Mouse (Mus musculus) limb, embryonic 14.5 days (tissue): Measurements from ENCODE around the gene Mrps17. TPM values are rescaled to one million over a fixed set of nuclear protein-coding genes. Genes with fewer than 3 reads are reported as not detected.

Source experiments
- ATAC-seq: fragments of 200-750 bp; cut with Nextera tagmentation; 2 replicates; pipeline ENCODE4 v1.8.0; 2017; ENCODE audit warnings: low read depth, moderate number of reproducible peaks, moderate TSS enrichment; ENCODE audit not compliant: low FRiP score
- DNase-seq: peaks from one replicate; pipeline ENCODE4 v3.0.0-alpha.2; 2015; ENCODE audit warnings: low spot score
- H3K27ac ChIP-seq: fragments of 300-500 bp; sonication (generic); replicated peaks from 2 replicates; pipeline ENCODE4 v1.5.1; 2014; ENCODE audit warnings: low read depth, mild to moderate bottlenecking, low read length, moderate library complexity, mixed read lengths
- H3K27me3 ChIP-seq: fragments of 300-500 bp; sonication (generic); 2 replicates; pipeline ENCODE4 v1.6.1; 2014; ENCODE audit warnings: low read length, mixed read lengths; ENCODE audit not compliant: control insufficient read depth, insufficient read depth
- H3K36me3 ChIP-seq: fragments of 300-500 bp; sonication (generic); 2 replicates; pipeline ENCODE4 v1.6.1; 2014; ENCODE audit warnings: mild to moderate bottlenecking, low read length, moderate library complexity, mixed read lengths; ENCODE audit not compliant: control insufficient read depth, insufficient read depth
- H3K4me1 ChIP-seq: fragments of 300-500 bp; sonication (generic); 2 replicates; pipeline ENCODE4 v1.6.1; 2014; ENCODE audit warnings: antibody characterized with exemption, low read length, mixed read lengths; ENCODE audit not compliant: control insufficient read depth, insufficient read depth
- H3K4me2 ChIP-seq: fragments of 300-500 bp; sonication (generic); replicated peaks from 2 replicates; pipeline ENCODE4 v1.6.1; 2014; ENCODE audit warnings: low read depth, mild to moderate bottlenecking, low read length, moderate library complexity; ENCODE audit not compliant: severe bottlenecking
- H3K4me3 ChIP-seq: fragments of 300-500 bp; sonication (generic); replicated peaks from 2 replicates; pipeline ENCODE4 v1.5.1; 2014; ENCODE audit warnings: low read length
- H3K9ac ChIP-seq: fragments of 300-500 bp; sonication (generic); 2 replicates; pipeline ENCODE4 v1.6.1; 2014; ENCODE audit warnings: mild to moderate bottlenecking, low read depth, low read length, moderate library complexity; ENCODE audit not compliant: severe bottlenecking
- H3K9me3 ChIP-seq: fragments of 300-500 bp; sonication (generic); 2 replicates; pipeline ENCODE4 v1.6.1; 2016; ENCODE audit warnings: low read length; ENCODE audit not compliant: control insufficient read depth
- POLR2A ChIP-seq: fragments of 200-500 bp; IDR thresholded peaks from 2 replicates; pipeline ENCODE4 v1.8.0; 2012; ENCODE audit warnings: inconsistent platforms, mild to moderate bottlenecking, moderate library complexity, borderline replicate concordance; ENCODE audit not compliant: insufficient read depth, insufficient read length; ENCODE audit errors: extremely low read depth
- WGBS: fragments of 180-500 bp; shearing (Covaris S2); extraction: QIAGEN DNeasy Blood & Tissue Kit; methylation state at CpG from one replicate; pipeline ENCODE4 v1.1.7; 2014; 5-methylcytosine and 5-hydroxymethylcytosine counted together
- polyA plus RNA-seq, 2 experiments: library from polyadenylated mRNA; depleted of rRNA in 1 of 2; stranded (reverse) in 1 of 2; unstranded in 1 of 2; fragments of >200 nt; fragmentation: Nextera tagmentation in 1 of 2; extraction: Ambion mirVana in 1 of 2; gene quantifications; 2 replicates each; pipeline versions ENCODE4 v1.2.1 to v1.2.3; 2012 to 2014

Mrps17 gene
- polyA plus RNA-seq, 2 experiments: 133 to 201 TPM

DNA sequence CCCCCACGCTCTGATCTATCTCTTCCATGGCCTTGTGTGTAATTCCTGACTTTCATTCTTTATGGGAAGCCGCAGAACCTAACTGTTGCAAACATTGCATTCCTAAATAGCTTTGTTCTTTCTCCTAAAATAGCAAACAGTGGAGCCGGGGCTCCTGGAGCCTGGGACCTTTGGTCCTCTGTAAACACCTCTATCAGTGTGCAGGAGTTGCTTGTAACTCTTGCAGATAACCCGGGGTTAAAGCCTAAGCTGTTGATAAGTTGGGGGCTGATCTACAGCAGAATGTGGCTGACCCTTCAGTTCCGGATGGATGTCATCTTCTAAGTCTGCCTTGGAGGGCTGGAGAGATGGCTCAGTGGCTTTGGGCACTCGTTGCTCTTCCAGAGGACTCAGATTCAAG is 28.8 kb downstream of the Mrps17 start:
- Histone ChIP-seq H3K4me3 (no peak overlapping the region), H3K9me3 (no peaks in the 10 kb centered on the region), H3K36me3 (peaks cover 66% of the 10 kb centered on the region), H3K9ac (no peak overlapping the region), H3K4me2 (no peak overlapping the region), H3K4me1 (no peaks in the 10 kb centered on the region), H3K27ac (no peak overlapping the region), H3K27me3 (no peaks in the 10 kb centered on the region)
- no peak for TF ChIP-seq POLR2A
- ATAC-seq (no peak), DNase-seq (no peak)
- WGBS: 64% methylated on average over 6 of the region's 6 CpGs

DNA sequence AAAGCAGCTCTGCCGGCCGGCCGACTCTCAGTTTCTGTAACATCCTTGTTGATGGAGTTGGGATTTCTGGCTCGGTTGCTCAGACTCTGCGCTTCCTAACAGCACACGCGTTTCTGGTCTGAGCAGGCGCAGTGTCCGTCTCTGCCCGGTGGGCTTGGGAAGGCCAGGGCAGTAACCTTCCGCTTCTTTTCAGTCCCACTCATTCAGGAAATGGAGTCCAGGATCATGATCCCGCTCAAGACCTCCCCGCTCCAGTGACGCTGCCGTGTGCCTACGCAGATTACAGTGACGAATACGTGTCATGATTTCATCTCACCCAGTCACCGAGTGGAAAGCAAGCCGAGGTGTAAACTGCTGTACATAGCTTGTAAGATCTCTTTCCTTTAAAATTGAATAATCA is 41.6 kb downstream of the Mrps17 start:
- Histone ChIP-seq H3K4me2 (no peak overlapping the region), H3K4me3 (no peak overlapping the region), H3K27ac (no peak overlapping the region), H3K4me1 (peaks cover 5% of the 10 kb centered on the region; the same call in 1 of the 2 replicates), H3K9me3 (no peaks in the 10 kb centered on the region), H3K36me3 (peaks cover 47% of the 10 kb centered on the region), H3K9ac (no peak overlapping the region), H3K27me3 (no peaks in the 10 kb centered on the region)
- 91% methylated on average over 20 of the region's 20 CpGs for WGBS
- DNase-seq: no peak
- ATAC-seq: no peak
- TF ChIP-seq POLR2A: no peak

DNA sequence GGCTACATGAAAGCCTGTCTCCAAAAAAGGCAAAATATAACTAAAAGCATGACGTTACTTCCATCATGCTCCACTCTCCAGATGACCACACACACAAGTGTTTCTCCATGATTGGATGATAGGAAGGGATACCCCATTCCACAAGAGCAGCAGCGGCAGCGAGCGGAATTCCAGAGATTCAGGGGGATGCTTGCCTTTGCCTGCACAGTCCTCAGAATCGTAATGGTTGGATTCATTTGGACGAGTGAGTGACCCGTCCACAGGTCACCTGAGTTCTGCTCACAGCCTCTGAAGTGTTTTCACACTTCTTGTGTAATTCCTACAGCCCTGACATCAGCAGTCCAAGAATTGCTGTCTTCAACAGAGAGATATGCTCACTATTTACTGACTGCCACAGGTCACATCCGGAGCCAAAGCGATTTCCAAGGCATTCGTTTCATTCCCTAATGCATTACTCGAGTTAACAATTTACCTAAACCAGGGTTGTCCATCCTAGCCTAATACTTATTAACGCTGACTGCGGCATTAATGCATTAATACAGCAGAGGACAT is 44.7 kb downstream of the Mrps17 start:
- Histone ChIP-seq H3K4me3 (no peak overlapping the region), H3K27me3 (no peaks in the 10 kb centered on the region), H3K9ac (no peak overlapping the region), H3K27ac (no peak overlapping the region), H3K36me3 (peaks cover 28% of the 10 kb centered on the region), H3K4me2 (no peak overlapping the region), H3K9me3 (no peaks in the 10 kb centered on the region), H3K4me1 (peaks cover 6% of the 10 kb centered on the region; the same call in 1 of the 2 replicates)
- DNase-seq: no peak
- ATAC-seq: no peak
- TF ChIP-seq POLR2A: no peak
- WGBS: 89% methylated on average over 13 of the region's 13 CpGs

DNA sequence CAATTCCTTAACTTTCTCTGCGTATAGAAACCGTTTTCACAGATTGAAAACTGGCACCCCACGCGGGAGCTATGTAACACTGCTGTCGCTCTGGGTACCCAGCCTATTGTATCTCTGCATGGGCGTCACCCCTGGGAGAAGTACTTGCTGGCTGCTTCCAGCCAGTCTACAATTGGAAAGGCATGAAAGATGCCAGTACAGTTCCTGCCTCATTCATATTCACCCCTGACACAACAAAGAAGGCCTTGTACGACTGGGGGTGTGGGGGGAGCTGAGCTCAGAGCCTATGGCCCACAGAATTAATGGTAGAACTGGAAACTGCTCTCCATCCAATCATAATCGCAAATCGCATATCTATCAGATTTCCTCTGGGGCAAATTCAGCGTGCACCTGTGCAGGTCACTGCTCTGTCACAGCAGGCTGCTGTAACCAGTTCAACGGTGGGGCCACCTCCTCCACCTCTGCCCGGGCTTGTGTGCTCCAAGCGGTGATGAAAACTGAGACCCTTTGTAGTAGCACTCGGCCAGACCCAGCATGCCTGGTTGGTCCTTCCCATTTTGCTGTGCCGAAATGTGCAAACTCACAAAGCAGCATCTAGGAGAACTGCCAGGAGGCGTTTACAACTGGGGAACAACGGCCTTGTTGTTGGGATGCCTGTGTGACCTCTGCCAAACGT is 46.7 kb downstream of the Mrps17 start:
- Histone ChIP-seq H3K9me3 (no peaks in the 10 kb centered on the region), H3K4me2 (no peak overlapping the region), H3K27me3 (no peaks in the 10 kb centered on the region), H3K27ac (peak overlapping the region; percentile 70), H3K4me3 (no peak overlapping the region), H3K9ac (0 out of 2 replicates have a peak overlapping the region, but pooled peaks have one; percentile 7), H3K4me1 (peaks cover 6% of the 10 kb centered on the region; the same call in 1 of the 2 replicates), H3K36me3 (peaks cover 27% of the 10 kb centered on the region)
- DNase-seq (no peak), ATAC-seq (peak; percentile 55; the same call in 1 of the 2 replicates)
- WGBS: 46% methylated on average over 18 of the region's 18 CpGs
- no peak for TF ChIP-seq POLR2A

DNA sequence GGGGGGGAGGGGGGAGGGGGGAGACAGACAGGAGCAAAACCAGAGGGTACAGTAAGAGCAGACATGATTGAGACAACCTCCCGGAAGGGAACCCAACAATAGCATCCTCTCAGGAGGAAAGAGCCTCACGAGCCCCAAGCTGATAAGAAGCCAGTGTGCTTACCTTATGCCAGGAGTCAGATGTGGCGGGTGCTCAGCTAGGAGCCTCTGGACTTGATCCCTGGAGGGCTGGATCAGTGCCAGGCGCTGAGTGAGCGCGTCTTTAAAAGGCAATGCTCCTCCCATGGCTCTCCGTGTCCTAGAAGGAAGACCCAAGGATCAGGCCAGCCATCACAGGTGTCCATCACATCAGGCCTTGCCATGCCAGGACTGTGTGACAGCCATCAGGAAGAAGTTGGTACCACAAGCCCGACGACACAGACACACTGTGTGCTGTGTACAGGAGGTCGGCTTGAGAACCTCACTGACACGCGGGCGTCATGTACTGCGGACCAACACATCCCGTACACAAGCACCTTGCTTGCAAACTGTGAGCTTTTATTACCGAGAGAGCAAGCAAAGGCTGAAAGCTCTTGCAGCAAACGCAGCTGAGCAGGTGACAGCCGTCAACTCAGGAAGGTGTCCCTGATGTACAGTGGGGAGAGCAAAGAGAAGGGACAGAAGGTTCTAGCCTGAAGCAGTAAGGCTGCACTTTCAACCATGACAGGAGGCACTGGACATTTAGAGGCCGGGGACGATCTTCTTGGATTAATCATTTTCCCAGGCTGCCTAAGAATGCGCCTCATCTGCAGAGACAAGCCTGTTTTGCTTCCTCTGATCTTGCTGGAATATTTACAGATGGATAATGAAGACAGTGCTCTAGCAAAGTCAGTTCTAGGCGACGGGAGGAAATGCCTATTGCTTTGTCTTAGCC is 55.4 kb downstream of the Mrps17 start:
- Histone ChIP-seq H3K36me3 (peaks cover 24% of the 10 kb centered on the region), H3K9me3 (no peaks in the 10 kb centered on the region), H3K4me2 (no peak overlapping the region), H3K4me1 (no peaks in the 10 kb centered on the region), H3K4me3 (no peak overlapping the region), H3K27ac (no peak overlapping the region), H3K27me3 (no peaks in the 10 kb centered on the region), H3K9ac (no peak overlapping the region)
- DNase-seq (no peak), ATAC-seq (no peak)
- 90% methylated on average over 23 of the region's 23 CpGs for WGBS
- no peak for TF ChIP-seq POLR2A

Other genes with a start within 250 kb of the Mrps17 start
- gene Sfswap, start 214.3 kb upstream of the Mrps17 start, polyA plus RNA-seq (2012; rRNA removed): 168 and 178 TPM in 2 replicates
- gene Sfswap, start 214.3 kb upstream of the Mrps17 start, polyA plus RNA-seq (2014; fragmentation: Nextera tagmentation; extraction: Ambion mirVana): 53.8 and 62.5 TPM in 2 replicates
- gene Mmp17, start 131.3 kb upstream of the Mrps17 start, polyA plus RNA-seq (2012; rRNA removed): 2.4 and 2.8 TPM in 2 replicates
- gene Mmp17, start 131.3 kb upstream of the Mrps17 start, polyA plus RNA-seq (2014; fragmentation: Nextera tagmentation; extraction: Ambion mirVana): 1.5 and 1.9 TPM in 2 replicates
- gene Zfp11, start 45.4 kb upstream of the Mrps17 start, polyA plus RNA-seq (2012; rRNA removed): 4.8 and 5.0 TPM in 2 replicates
- gene Zfp11, start 45.4 kb upstream of the Mrps17 start, polyA plus RNA-seq (2014; fragmentation: Nextera tagmentation; extraction: Ambion mirVana): 3.8 and 4.6 TPM in 2 replicates
- gene Sept14, start 7.0 kb upstream of the Mrps17 start, polyA plus RNA-seq (2012; rRNA removed): not detected in 2 replicates
- not detected in 2 replicates for gene Sept14, start 7.0 kb upstream of the Mrps17 start, polyA plus RNA-seq (2014; fragmentation: Nextera tagmentation; extraction: Ambion mirVana)
- 86.1 and 88.5 TPM in 2 replicates for gene Nipsnap2, start 9.6 kb downstream of the Mrps17 start, polyA plus RNA-seq (2012; rRNA removed)
- gene Nipsnap2, start 9.6 kb downstream of the Mrps17 start, polyA plus RNA-seq (2014; fragmentation: Nextera tagmentation; extraction: Ambion mirVana): 114 and 117 TPM in 2 replicates
- 14.5 and 15.9 TPM in 2 replicates for gene Psph, start 72.0 kb downstream of the Mrps17 start, polyA plus RNA-seq (2012; rRNA removed)
- 28.5 and 34.1 TPM in 2 replicates for gene Psph, start 72.0 kb downstream of the Mrps17 start, polyA plus RNA-seq (2014; fragmentation: Nextera tagmentation; extraction: Ambion mirVana)
- gene Sumf2, start 131.5 kb downstream of the Mrps17 start, polyA plus RNA-seq (2012; rRNA removed): 50.1 and 55.9 TPM in 2 replicates
- 53.8 and 61.3 TPM in 2 replicates for gene Sumf2, start 131.5 kb downstream of the Mrps17 start, polyA plus RNA-seq (2014; fragmentation: Nextera tagmentation; extraction: Ambion mirVana)
- 773 and 1,133 TPM in 2 replicates for gene Chchd2, start 172.0 kb downstream of the Mrps17 start, polyA plus RNA-seq (2012; rRNA removed)
- gene Chchd2, start 172.0 kb downstream of the Mrps17 start, polyA plus RNA-seq (2014; fragmentation: Nextera tagmentation; extraction: Ambion mirVana): 901 and 959 TPM in 2 replicates
- gene Zbed5, start 180.2 kb downstream of the Mrps17 start, polyA plus RNA-seq (2012; rRNA removed): 8.8 and 9.1 TPM in 2 replicates
- gene Zbed5, start 180.2 kb downstream of the Mrps17 start, polyA plus RNA-seq (2014; fragmentation: Nextera tagmentation; extraction: Ambion mirVana): 8.2 and 8.4 TPM in 2 replicates
- gene Phkg1, start 183.1 kb downstream of the Mrps17 start, polyA plus RNA-seq (2012; rRNA removed): 0.29 and 0.40 TPM in 2 replicates
- gene Phkg1, start 183.1 kb downstream of the Mrps17 start, polyA plus RNA-seq (2014; fragmentation: Nextera tagmentation; extraction: Ambion mirVana): 0.21 TPM in 1 of 2 replicates, not detected in the other
- gene Nupr1l, start 193.0 kb downstream of the Mrps17 start, polyA plus RNA-seq (2012; rRNA removed): 4.3 and 4.5 TPM in 2 replicates
- 2.6 and 3.1 TPM in 2 replicates for gene Nupr1l, start 193.0 kb downstream of the Mrps17 start, polyA plus RNA-seq (2014; fragmentation: Nextera tagmentation; extraction: Ambion mirVana)
- 35.7 and 41.8 TPM in 2 replicates for gene Vkorc1l1, start 226.5 kb downstream of the Mrps17 start, polyA plus RNA-seq (2012; rRNA removed)
- 25.8 and 26.1 TPM in 2 replicates for gene Vkorc1l1, start 226.5 kb downstream of the Mrps17 start, polyA plus RNA-seq (2014; fragmentation: Nextera tagmentation; extraction: Ambion mirVana)